Mouse (Mus musculus) cerebellum, postnatal 25 days (tissue): ENCODE measurements around the gene Pdzd4.

Source experiments
- DNase-seq, 2 experiments: peaks; one replicate each; pipeline ENCODE4 v3.0.0; 2021; ENCODE audit warnings: mixed read lengths in 2 of 2

Gene Pdzd4

DNA sequence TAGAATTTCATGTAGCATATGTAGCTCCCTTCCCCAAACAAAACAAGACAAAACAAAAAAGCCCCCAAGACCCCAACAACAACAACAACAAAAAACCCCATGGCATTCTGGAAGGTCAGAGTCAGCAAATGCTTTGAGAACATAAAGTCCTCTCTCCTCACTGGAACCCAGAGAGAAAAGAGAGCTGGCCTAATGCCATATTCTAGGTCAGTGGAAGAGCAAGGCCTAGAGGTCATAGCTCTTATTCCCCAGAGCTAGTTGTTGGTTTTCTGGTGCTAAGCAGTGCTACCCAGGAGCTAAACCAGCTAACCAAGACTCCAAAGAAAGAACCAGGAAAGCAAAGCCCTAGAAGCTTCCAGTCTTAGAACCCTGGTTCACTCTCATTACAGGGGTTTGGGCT lies 39.1 kb downstream of the Pdzd4 start:
- no peak for DNase-seq

DNA sequence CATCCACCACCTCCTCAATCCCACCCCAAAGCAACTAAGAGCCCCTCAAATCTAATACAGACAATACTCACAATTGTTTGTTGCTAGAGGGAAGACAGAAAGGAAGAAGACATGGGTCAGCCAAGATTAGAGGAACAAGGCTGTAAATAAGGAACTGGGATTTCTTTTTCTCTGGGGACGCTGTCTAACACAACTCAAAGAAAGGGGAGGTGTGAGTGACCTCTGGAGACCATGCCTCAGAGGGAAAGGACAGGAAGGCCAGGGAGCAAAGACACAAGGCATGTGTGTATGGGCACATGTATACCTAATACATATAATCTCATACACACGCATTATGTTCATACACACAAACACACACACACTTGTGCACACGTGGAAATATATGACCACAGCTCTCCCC lies 42.5 kb downstream of the Pdzd4 start:
- no peak for DNase-seq

GRCm38 (mm10) chrX:73774802-73775483 lies 49.8 kb downstream of the Pdzd4 start:
- no peak for DNase-seq

GRCm38 (mm10) chrX:73774168-73774760 lies 50.5 kb downstream of the Pdzd4 start, which contains the start of gene Srpk3:
TSS of gene Srpk3 (plus strand) at chrX:73774405.
- no peak for DNase-seq

GRCm38 (mm10) chrX:73767267-73767666 lies 57.5 kb downstream of the Pdzd4 start:
- no peak for DNase-seq

DNA sequence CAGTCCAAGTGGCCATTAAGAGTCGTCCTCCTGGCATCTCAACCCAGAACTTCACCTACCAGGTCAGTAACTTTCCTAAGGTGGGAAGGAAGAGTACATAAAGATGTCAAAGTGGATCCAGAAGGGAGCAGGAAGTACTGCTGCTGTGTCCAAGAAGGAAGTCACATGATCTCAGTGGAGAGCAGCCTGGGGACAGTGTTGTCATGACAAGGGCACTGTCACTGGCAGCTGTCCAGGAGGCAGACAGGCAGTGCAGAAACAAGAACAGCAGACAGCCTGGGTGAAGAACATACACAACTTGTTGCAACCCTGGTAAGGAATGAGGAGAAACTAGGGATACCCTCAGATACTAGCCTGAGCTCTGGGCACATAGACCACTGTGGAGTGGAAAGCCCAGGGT lies 59.5 kb downstream of the Pdzd4 start:
- peak; percentile 16 to 51 for DNase-seq

DNA sequence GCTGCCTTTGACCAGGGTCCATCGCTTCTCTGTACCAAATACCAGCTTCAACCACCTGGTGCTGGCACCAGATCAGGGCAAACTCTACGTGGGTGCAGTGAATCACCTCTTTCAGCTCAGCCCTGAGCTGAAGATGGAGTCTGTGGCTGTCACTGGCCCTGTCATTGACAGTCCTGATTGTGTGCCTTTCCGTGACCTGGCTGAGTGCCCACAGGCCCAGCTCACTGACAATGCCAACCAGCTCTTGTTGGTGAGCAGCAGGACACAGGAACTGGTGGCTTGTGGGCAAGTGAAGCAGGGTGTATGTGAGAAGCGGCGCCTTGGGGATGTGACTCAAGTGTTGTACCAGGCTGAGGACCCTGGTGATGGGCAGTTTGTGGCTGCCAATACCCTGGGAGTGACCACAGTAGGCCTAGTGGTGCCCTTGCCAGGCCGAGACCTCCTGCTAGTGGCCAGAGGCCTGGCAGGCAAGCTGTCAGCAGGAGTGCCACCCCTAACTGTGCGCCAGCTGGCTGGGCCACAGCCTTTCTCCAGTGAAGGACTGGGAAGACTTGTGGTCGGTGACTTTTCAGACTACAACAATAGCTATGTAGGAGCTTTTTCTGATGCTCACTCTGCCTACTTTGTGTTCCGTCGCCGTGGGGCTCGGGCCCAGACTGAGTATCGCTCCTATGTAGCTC lies 66.0 kb downstream of the Pdzd4 start:
- DNase-seq, result peak; percentile 72 to 80

DNA sequence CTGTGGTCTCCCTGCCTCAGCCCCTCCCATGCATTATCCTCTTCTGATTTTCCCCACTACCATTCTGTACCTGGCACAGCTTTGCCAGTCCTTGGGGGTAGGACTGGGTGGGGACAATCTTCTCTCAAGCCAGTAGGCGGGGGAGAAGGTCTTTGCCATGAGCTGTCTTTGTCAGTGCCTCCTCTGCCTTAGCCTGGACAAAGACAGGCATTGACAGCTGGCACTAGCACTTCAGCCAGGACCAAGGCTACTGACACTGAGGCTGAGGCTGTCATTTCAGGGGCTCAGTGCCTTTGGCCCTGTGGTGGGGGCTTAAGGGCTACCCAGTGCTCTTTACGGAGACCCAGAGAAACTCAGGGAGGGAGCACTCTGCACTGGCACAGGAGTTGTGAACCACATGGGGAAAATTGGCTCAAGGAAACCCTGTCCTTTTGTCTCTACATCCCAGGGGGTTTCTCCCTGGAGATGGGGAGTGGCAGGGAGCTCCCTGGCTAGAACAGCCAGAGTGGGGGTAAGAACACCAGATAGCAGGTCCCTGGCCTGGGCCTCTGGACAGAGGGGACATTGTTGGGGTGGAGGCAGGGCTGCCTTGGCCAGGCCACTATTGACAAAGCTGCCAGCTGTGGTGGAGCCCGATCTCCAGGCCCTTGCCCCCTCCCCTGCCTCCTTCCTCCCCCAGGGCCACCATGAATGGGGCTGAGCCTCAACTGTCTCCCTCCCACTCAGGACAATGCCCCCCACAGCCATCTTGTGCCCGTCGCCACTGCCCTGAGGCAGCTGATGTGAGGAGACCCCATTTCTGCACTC lies 68.2 kb downstream of the Pdzd4 start, which contains the start of gene Plxnb3:
Plxnb3 (plus strand) TSS at position 757 of the 807 bp plus-strand sequence.
- DNase-seq, result peak in 1 of 2 experiments; percentile 6

- DNase-seq, result no peak
Measured at GRCm38 (mm10) chrX:73748977-73749376, 75.8 kb downstream of the Pdzd4 start.

DNA sequence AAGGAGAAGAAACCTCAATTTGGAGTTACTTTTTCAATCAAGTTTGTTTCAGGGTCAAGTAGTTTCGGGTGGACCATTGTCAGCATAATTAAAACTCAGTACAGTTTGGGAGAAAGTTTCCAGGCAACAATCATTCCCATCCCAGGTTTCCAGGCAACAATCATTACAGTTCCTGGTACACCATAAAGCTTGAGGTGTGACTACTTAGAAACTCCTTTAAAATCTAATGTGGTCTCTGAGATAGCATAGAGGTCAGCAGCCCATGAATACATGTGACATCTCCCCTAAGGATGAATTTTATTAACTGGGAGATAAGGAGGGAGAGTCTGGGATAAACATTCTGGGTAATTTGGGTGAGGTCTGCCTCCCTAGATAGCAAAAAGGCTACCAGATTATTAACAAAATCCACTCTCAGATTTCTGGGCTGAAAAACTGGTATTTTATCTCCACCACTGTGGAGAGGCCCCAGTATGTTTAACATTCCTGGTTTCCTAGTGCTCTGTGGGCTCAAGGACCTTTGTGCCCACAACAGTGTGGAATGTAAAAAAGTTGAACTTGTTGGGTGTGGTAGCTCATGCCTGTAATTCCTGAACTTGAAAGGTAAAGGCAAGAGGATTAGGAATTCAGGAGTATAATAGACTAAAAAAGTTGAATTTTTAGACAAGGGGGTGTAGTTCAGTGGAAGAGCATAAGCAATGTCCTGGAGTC lies 79.8 kb downstream of the Pdzd4 start:
- DNase-seq, result no peak
